In the genomic region with DNA sequence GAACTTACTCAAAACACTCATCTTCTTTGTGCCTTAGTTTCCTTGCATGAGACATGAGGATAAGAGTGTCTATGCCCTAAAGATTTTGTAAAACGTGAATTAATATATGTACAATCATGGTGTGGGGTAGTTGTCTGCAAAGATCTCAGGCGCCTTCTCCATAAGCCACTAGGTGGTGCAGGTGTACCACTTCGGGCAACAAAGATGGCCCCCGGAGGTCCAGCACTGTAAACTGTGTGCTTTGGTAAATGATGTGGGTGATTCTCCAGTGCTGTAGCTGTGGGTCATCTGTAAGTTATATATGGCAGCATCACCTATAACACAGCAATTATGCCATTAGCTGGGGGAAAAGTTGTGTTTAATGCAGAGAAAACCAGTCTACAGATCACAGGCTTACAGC, we compare ENCODE assay signal across 12 mouse cellular contexts. TPM values are rescaled to one million over a fixed set of nuclear protein-coding genes. Genes with fewer than 3 reads are reported as not detected.
A peak's percentile ranks its signal among the peaks of the same experiment; 100 is the strongest.
DNase-seq lines count a peak whose midpoint lies in the region; ATAC-seq and TF ChIP-seq lines count a peak whose summit lies in the region.
"Had no signal": no experiment of that assay in that cellular context is flagged by ENCODE, and none has a peak within 500 bp of the region (broad histone marks: within the 10 kb centered on the region; RNA-seq: fewer than 3 reads in every experiment).

No protein-coding gene starts in this region.

- peak; percentile 32 to 40 for DNase-seq in adrenal gland, postnatal 36 days
- DNase-seq in adrenal gland, adult 18-20 months (ENCODE audit: low spot score in 2 of 2): no peak
- DNase-seq in lung, postnatal 0 days (ENCODE audit: low spot score): no peak
- no peak for DNase-seq in lung, postnatal 14 days
- peak; percentile 22 to 68 for DNase-seq in thymus, postnatal 10 days (ENCODE audit: low spot score in 2 of 2)
- no peak for DNase-seq in urinary bladder, adult 2 months (ENCODE audit: low spot score)
- no peak for DNase-seq in urinary bladder, postnatal 10 days (ENCODE audit: low spot score)
- DNase-seq: cerebellum, postnatal 14 days had no signal

- H3K4me1 ChIP-seq in lung, postnatal 0 days (ENCODE audit: insufficient read depth, low read depth, low read length): no peaks in the 10 kb centered on the region
- H3K4me1 ChIP-seq in cortical plate, adult 2 months (ENCODE audit: control insufficient read depth, insufficient read depth, low read length): no peaks in the 10 kb centered on the region

- H3K9me3 ChIP-seq in lung, postnatal 0 days (ENCODE audit: low read length): no peaks in the 10 kb centered on the region
- H3K9me3 ChIP-seq: intestine, embryonic 15.5 days; neural tube, embryonic 12.5 days had no signal

- 60% methylated on average over 4 of the region's 4 CpGs for WGBS in lung, postnatal 0 days

- TF ChIP-seq EP300 in lung, postnatal 0 days (IDR thresholded peaks at IDR 0.05): no peak

- H3K27ac ChIP-seq in lung, postnatal 0 days (ENCODE audit: low read length): no peak overlapping the region
- H3K27ac ChIP-seq in cortical plate, adult 2 months (ENCODE audit: insufficient read depth, low read length): no peak overlapping the region
- H3K27ac ChIP-seq: intestine, embryonic 15.5 days; macrophage; neural tube, embryonic 12.5 days had no signal

- ATAC-seq in lung, postnatal 0 days: no peak
- ATAC-seq: intestine, embryonic 15.5 days had no signal

- no peak for TF ChIP-seq POLR2A in cortical plate, adult 2 months (IDR thresholded peaks at IDR 0.05; ENCODE audit: extremely low read depth, insufficient read depth, low read length)

- H3K4me3 ChIP-seq in lung, postnatal 0 days (ENCODE audit: low read depth, low read length): no peak overlapping the region
- no peak overlapping the region for H3K4me3 ChIP-seq in cortical plate, adult 2 months (ENCODE audit: insufficient read depth, low read length)
- H3K4me3 ChIP-seq: intestine, embryonic 15.5 days; neural tube, embryonic 12.5 days had no signal

- peaks cover 14% of the 10 kb centered on the region; the same call in 1 of the 2 replicates for H3K27me3 ChIP-seq in lung, postnatal 0 days (replicated peaks; ENCODE audit: insufficient read depth, low read length)

- H3K9ac ChIP-seq in lung, postnatal 0 days (replicated peaks; ENCODE audit: low read depth): no peak overlapping the region
- H3K9ac ChIP-seq: intestine, embryonic 15.5 days; neural tube, embryonic 12.5 days had no signal

- no peak overlapping the region for H3K4me2 ChIP-seq in lung, postnatal 0 days (replicated peaks; ENCODE audit: low read depth, low read length)
- H3K4me2 ChIP-seq: intestine, embryonic 15.5 days; neural tube, embryonic 12.5 days had no signal

- H3K36me3 ChIP-seq in lung, postnatal 0 days (ENCODE audit: insufficient read depth, low read length): no peaks in the 10 kb centered on the region
- H3K36me3 ChIP-seq: intestine, embryonic 15.5 days; neural tube, embryonic 12.5 days had no signal

- peak; percentile 62 for TF ChIP-seq CTCF in lung, postnatal 0 days (IDR thresholded peaks at IDR 0.05)
- TF ChIP-seq CTCF in cortical plate, adult 2 months (IDR thresholded peaks at IDR 0.05; ENCODE audit: extremely low read depth, insufficient read depth, low read length): peak; percentile 16; the same call in 1 of the 2 replicates

RNA-seq across cellular contexts. Expression of a gene that starts 3.6 kb away (rescaled TPM):
- 10 to 100 TPM; 10.3 TPM for total RNA-seq in adrenal gland, postnatal 36 days (2021)
- total RNA-seq in adrenal gland, adult 18-20 months (2021): 10 to 100 TPM; 13.8 to 14.1 TPM
- 7.0 and 7.2 TPM in 2 replicates for polyA plus RNA-seq in lung, postnatal 0 days (2015; fragmentation: Nextera tagmentation; extraction: Ambion mirVana)
- polyA plus RNA-seq in cortical plate, adult 2 months (2012; rRNA removed): 4.2 and 5.0 TPM in 2 replicates
- polyA plus RNA-seq in urinary bladder, adult 2 months (2012; rRNA removed): 17.7 and 25.2 TPM in 2 replicates

RNA-seq across cellular contexts. Expression of a gene that starts 27.7 kb away (rescaled TPM):
- total RNA-seq in adrenal gland, postnatal 36 days (2021): 1 to 10 TPM in 1 of 2 experiments, under 1 TPM in 1; 0.95 to 2.5 TPM
- 1 to 10 TPM; 1.6 to 3.0 TPM for total RNA-seq in adrenal gland, adult 18-20 months (2021)
- polyA plus RNA-seq in lung, postnatal 0 days (2015; fragmentation: Nextera tagmentation; extraction: Ambion mirVana): 1.1 and 1.2 TPM in 2 replicates
- polyA plus RNA-seq in cortical plate, adult 2 months (2012; rRNA removed): 2.2 and 2.6 TPM in 2 replicates
- 1.5 and 2.5 TPM in 2 replicates for polyA plus RNA-seq in urinary bladder, adult 2 months (2012; rRNA removed)

Comparison
In these comparisons a context has a peak if more than half of its experiments do, and no peak if none do; other contexts are left out.
1. DNase-seq: peak in adrenal gland, postnatal 36 days (2 of 2) and thymus, postnatal 10 days (2 of 2); none in adrenal gland, adult 18-20 months (0 of 2), lung, postnatal 0 days (single experiment), lung, postnatal 14 days (single experiment), urinary bladder, adult 2 months (single experiment) and urinary bladder, postnatal 10 days (single experiment).